24 mouse cellular contexts compared by ENCODE assay signal in the genomic region with DNA sequence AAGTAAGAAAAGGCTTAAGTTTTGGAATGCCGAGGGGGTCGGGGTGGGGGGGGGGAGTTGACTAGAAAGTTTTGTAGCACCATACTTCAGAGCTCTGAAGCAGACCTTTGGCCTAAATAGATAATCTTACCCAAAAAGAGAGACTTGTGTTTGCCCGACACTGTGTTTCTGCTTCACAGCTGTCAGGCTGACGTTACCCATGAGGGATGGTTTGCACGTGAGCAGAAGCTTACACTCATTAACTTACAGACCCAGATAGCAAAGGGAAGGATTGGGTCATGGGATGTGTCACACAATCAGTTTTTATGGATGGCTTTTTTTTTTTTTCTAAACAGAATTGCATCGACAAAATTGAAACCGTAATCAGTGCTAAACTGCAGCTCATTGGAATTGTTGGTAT. TPM values are rescaled to one million over a fixed set of nuclear protein-coding genes. Genes with fewer than 3 reads are reported as not detected.
DNase-seq lines count a peak whose midpoint lies in the region; ATAC-seq lines count a peak whose summit lies in the region.
"Had no signal": no experiment of that assay in that cellular context is flagged by ENCODE, and none has a peak within 500 bp of the region (broad histone marks: within the 10 kb centered on the region; RNA-seq: fewer than 3 reads in every experiment).

No protein-coding gene starts in this region.

- no peak for ATAC-seq in heart, embryonic 12.5 days (ENCODE audit: insufficient number of reproducible peaks, low FRiP score)
- peak; percentile 26; the same call in 1 of the 2 replicates for ATAC-seq in intestine, embryonic 16.5 days
- ATAC-seq in intestine, embryonic 15.5 days: no peak
- ATAC-seq in frontal cortex, adult (ENCODE audit: low TSS enrichment): no peak
- ATAC-seq: activated CD4-positive, CD25-positive, alpha-beta regulatory T cell, adult 4 months; CD4-positive, CD25-positive, alpha-beta regulatory T cell, adult 4 months; Patski had no signal

- no peaks in the 10 kb centered on the region for H3K9me3 ChIP-seq in heart, embryonic 12.5 days (replicated peaks)
- no peaks in the 10 kb centered on the region for H3K9me3 ChIP-seq in intestine, embryonic 16.5 days (ENCODE audit: control insufficient read depth, low read length)
- no peaks in the 10 kb centered on the region for H3K9me3 ChIP-seq in intestine, embryonic 15.5 days
- H3K9me3 ChIP-seq: embryonic facial prominence, embryonic 10.5 days; embryonic facial prominence, embryonic 12.5 days; forebrain, embryonic 12.5 days; G1E had no signal

- H3K4me1 ChIP-seq in heart, embryonic 12.5 days (replicated peaks): peaks cover 14% of the 10 kb centered on the region
- 0 out of 2 replicates have a peak, but pooled peaks cover 3% of the 10 kb centered on the region for H3K4me1 ChIP-seq in intestine, embryonic 16.5 days (ENCODE audit: control insufficient read depth, insufficient read depth, low read length)
- peaks cover 3% of the 10 kb centered on the region; the same call in 1 of the 2 replicates for H3K4me1 ChIP-seq in intestine, embryonic 15.5 days (replicated peaks)

- 52% methylated on average over 7 of the region's 7 CpGs for WGBS in heart, embryonic 12.5 days
- WGBS in intestine, embryonic 16.5 days: 49% methylated on average over 7 of the region's 7 CpGs
- WGBS in intestine, embryonic 15.5 days: 48% methylated on average over 7 of the region's 7 CpGs

- H3K27me3 ChIP-seq in heart, embryonic 12.5 days (replicated peaks): no peaks in the 10 kb centered on the region
- H3K27me3 ChIP-seq in intestine, embryonic 16.5 days (replicated peaks; ENCODE audit: control insufficient read depth, insufficient read depth, low read length): no peaks in the 10 kb centered on the region
- no peaks in the 10 kb centered on the region for H3K27me3 ChIP-seq in intestine, embryonic 15.5 days (replicated peaks)
- H3K27me3 ChIP-seq: CH12.LX; embryonic facial prominence, embryonic 12.5 days; forebrain, embryonic 12.5 days had no signal

- no peak overlapping the region for H3K4me2 ChIP-seq in heart, embryonic 12.5 days
- no peak overlapping the region for H3K4me2 ChIP-seq in intestine, embryonic 16.5 days (ENCODE audit: low read depth, low read length)
- H3K4me2 ChIP-seq in intestine, embryonic 15.5 days (replicated peaks): no peak overlapping the region
- H3K4me2 ChIP-seq: embryonic facial prominence, embryonic 12.5 days; forebrain, embryonic 12.5 days had no signal

- H3K36me3 ChIP-seq in heart, embryonic 12.5 days: peaks cover 55% of the 10 kb centered on the region
- H3K36me3 ChIP-seq in intestine, embryonic 16.5 days (ENCODE audit: control insufficient read depth, insufficient read depth, low read length): no peaks in the 10 kb centered on the region
- H3K36me3 ChIP-seq in intestine, embryonic 15.5 days: 0 out of 2 replicates have a peak, but pooled peaks cover under 1% of the 10 kb centered on the region
- H3K36me3 ChIP-seq: G1E had no signal

- H3K9ac ChIP-seq in heart, embryonic 12.5 days: no peak overlapping the region
- H3K9ac ChIP-seq in intestine, embryonic 16.5 days (ENCODE audit: low read depth, low read length): no peak overlapping the region
- no peak overlapping the region for H3K9ac ChIP-seq in intestine, embryonic 15.5 days
- H3K9ac ChIP-seq: embryonic facial prominence, embryonic 12.5 days; forebrain, embryonic 12.5 days; forebrain, postnatal 0 days had no signal

- H3K27ac ChIP-seq in heart, embryonic 12.5 days (ENCODE audit: poor library complexity, severe bottlenecking): no peak overlapping the region
- no peak overlapping the region for H3K27ac ChIP-seq in intestine, embryonic 16.5 days (ENCODE audit: low read length)
- no peak overlapping the region for H3K27ac ChIP-seq in intestine, embryonic 15.5 days
- H3K27ac ChIP-seq: embryonic facial prominence, embryonic 12.5 days; forebrain, embryonic 12.5 days had no signal

- peak; percentile 23 for DNase-seq in embryo, embryonic 10 days (ENCODE audit: low spot score)
- no peak for DNase-seq in embryo, embryonic 11 days
- peak; percentile 74 for DNase-seq in heart, adult 11 months
- DNase-seq: adrenal gland, adult 8-10 months; adrenal gland, postnatal 14 days; adrenal gland, postnatal 36 days; B cell, adult 2 months; cerebellum, adult 11-12 months; cerebellum, adult 9-10 months; cerebellum, postnatal 25 days had no signal

- H3K4me3 ChIP-seq in heart, embryonic 12.5 days: no peak overlapping the region
- H3K4me3 ChIP-seq in intestine, embryonic 16.5 days (ENCODE audit: low read length): no peak overlapping the region
- H3K4me3 ChIP-seq in intestine, embryonic 15.5 days (replicated peaks): no peak overlapping the region
- H3K4me3 ChIP-seq: embryonic facial prominence, embryonic 10.5 days; embryonic facial prominence, embryonic 12.5 days; forebrain, embryonic 12.5 days had no signal

RNA-seq across cellular contexts. Expression of gene Tshb, which starts 17.7 kb away (rescaled TPM):
- polyA plus RNA-seq in heart, embryonic 12.5 days (2016; fragmentation: Nextera tagmentation; extraction: Ambion mirVana): 0.04 and 0.10 TPM in 2 replicates
- 0.10 TPM in 1 of 2 replicates, not detected in the other for polyA plus RNA-seq in intestine, embryonic 16.5 days (2015; fragmentation: Nextera tagmentation; extraction: Ambion mirVana)
- 0.11 and 0.27 TPM in 2 replicates for polyA plus RNA-seq in intestine, embryonic 15.5 days (2015; fragmentation: Nextera tagmentation; extraction: Ambion mirVana)
- polyA plus RNA-seq: CD4-positive, CD25-positive, alpha-beta regulatory T cell, adult 4 months; cortical plate, adult 2 months; G1E; Patski had no signal

RNA-seq across cellular contexts. Expression of gene Tspan2, which starts 30.5 kb away (rescaled TPM):
- 36.0 and 37.0 TPM in 2 replicates for polyA plus RNA-seq in heart, embryonic 12.5 days (2016; fragmentation: Nextera tagmentation; extraction: Ambion mirVana)
- polyA plus RNA-seq in intestine, embryonic 16.5 days (2015; fragmentation: Nextera tagmentation; extraction: Ambion mirVana): 15.0 and 15.2 TPM in 2 replicates
- 15.2 and 15.4 TPM in 2 replicates for polyA plus RNA-seq in intestine, embryonic 15.5 days (2015; fragmentation: Nextera tagmentation; extraction: Ambion mirVana)
- polyA plus RNA-seq: G1E had no signal
